In genomic region chr7:46832112-46832810, GRCm38 (mm10) we compare ENCODE assay signal across 19 mouse cellular contexts. TPM values are rescaled to one million over a fixed set of nuclear protein-coding genes. Genes with fewer than 3 reads are reported as not detected.
DNase-seq lines count a peak whose midpoint lies in the region; ATAC-seq and TF ChIP-seq lines count a peak whose summit lies in the region.
"Not testable (repeated sequence)": the region's sequence is repeated elsewhere in the genome, so short reads cannot be mapped to it uniquely, and the experiment has no call there.
"Had no signal": no experiment of that assay in that cellular context is flagged by ENCODE, and none has a peak within 500 bp of the region (broad histone marks: within the 10 kb centered on the region; RNA-seq: fewer than 3 reads in every experiment).

No protein-coding gene starts in this region.

- not testable (repeated sequence) for H3K27me3 ChIP-seq in MEL (ENCODE audit: control insufficient read depth in 1 of 2, insufficient read depth in 2 of 2, low read length in 2 of 2); heart, embryonic 10.5 days (ENCODE audit: insufficient read depth, poor library complexity, severe bottlenecking); intestine, postnatal 0 days (replicated peaks; ENCODE audit: control insufficient read depth, insufficient read depth, low read length); spleen, adult 2 months (ENCODE audit: control insufficient read depth, insufficient read depth, low read length)

- H3K9ac ChIP-seq in MEL (ENCODE audit: control insufficient read depth, low read depth, low read length, poor library complexity, severe bottlenecking): peak overlapping the region; percentile 38
- not testable (repeated sequence) for H3K9ac ChIP-seq in intestine, postnatal 0 days (ENCODE audit: low read depth, low read length)

- not testable (repeated sequence) for TF ChIP-seq RAD21 in MEL (IDR thresholded peaks at IDR 0.05; ENCODE audit: low read depth, low read length)

- not testable (repeated sequence) for TF ChIP-seq CTCF in MEL (IDR thresholded peaks at IDR 0.05 in 2 of 3, conservative IDR thresholded peaks at IDR 0.05 in 1 of 3; ENCODE audit: control insufficient read depth in 1 of 3, insufficient read depth in 1 of 3, low read depth in 2 of 3, low read length in 3 of 3, poor library complexity in 1 of 3, severe bottlenecking in 1 of 3); intestine, postnatal 0 days (IDR thresholded peaks at IDR 0.05; ENCODE audit: low read depth); spleen, adult 2 months (IDR thresholded peaks at IDR 0.05; ENCODE audit: extremely low read depth, insufficient read depth, insufficient read length, insufficient replicate concordance)

- WGBS in heart, embryonic 10.5 days: 85% methylated on average over 11 of the region's 11 CpGs
- WGBS in intestine, postnatal 0 days: 94% methylated on average over 11 of the region's 11 CpGs
- 96% methylated on average over 9 of the region's 11 CpGs for WGBS in macrophage (ENCODE audit: missing documents)
- 87% methylated on average over 11 of the region's 11 CpGs for WGBS in spleen, adult 2 months

- H3K4me3 ChIP-seq in MEL (ENCODE audit: control insufficient read depth in 1 of 2, insufficient read depth in 1 of 2, low read depth in 2 of 2, low read length in 2 of 2): peak overlapping the region in 1 of 2 experiments; percentile 43; a peak in 2 of 4 replicates
- not testable (repeated sequence) for H3K4me3 ChIP-seq in heart, embryonic 10.5 days; intestine, postnatal 0 days (ENCODE audit: low read depth, low read length); macrophage (ENCODE audit: inconsistent target); spleen, adult 2 months (ENCODE audit: extremely low read depth, insufficient read depth, insufficient read length)

- H3K79me2 ChIP-seq in MEL (ENCODE audit: control insufficient read depth, insufficient read depth, low read length, poor library complexity); macrophage (ENCODE audit: inconsistent target): not testable (repeated sequence)

- H3K9me3 ChIP-seq in MEL (replicated peaks; ENCODE audit: insufficient read depth, low read length); heart, embryonic 10.5 days; intestine, postnatal 0 days (ENCODE audit: control insufficient read depth): not testable (repeated sequence)

- not testable (repeated sequence) for ATAC-seq in intestine, postnatal 0 days

- H3K4me2 ChIP-seq in intestine, postnatal 0 days (replicated peaks; ENCODE audit: low read depth): not testable (repeated sequence)

- peaks cover 21 to 38% of the 10 kb centered on the region in 2 experiments for H3K4me1 ChIP-seq in MEL (ENCODE audit: control insufficient read depth in 1 of 2, insufficient read depth in 2 of 2, low read length in 2 of 2)
- peaks cover 69% of the 10 kb centered on the region for H3K4me1 ChIP-seq in heart, embryonic 10.5 days
- H3K4me1 ChIP-seq in intestine, postnatal 0 days (replicated peaks; ENCODE audit: control insufficient read depth, insufficient read depth, low read length): peaks cover 11% of the 10 kb centered on the region; the same call in 1 of the 2 replicates
- H3K4me1 ChIP-seq in spleen, adult 2 months (ENCODE audit: control insufficient read depth, insufficient read depth, insufficient read length): not testable (repeated sequence)

- TF ChIP-seq EP300 in MEL (IDR thresholded peaks at IDR 0.05; ENCODE audit: low read depth in 1 of 2, low read length in 2 of 2): 0 out of 4 replicates have a peak, but pooled peaks of 1 of the 2 experiments have one; percentile 6

- H3K27ac ChIP-seq in MEL (ENCODE audit: control insufficient read depth, low read depth, low read length) (peak overlapping the region; percentile 84), macrophage (peak overlapping the region; percentile 88)
- peak overlapping the region; percentile 74; the same call in 1 of the 2 replicates for H3K27ac ChIP-seq in heart, embryonic 10.5 days
- peak overlapping the region; percentile 28; the same call in 1 of the 2 replicates for H3K27ac ChIP-seq in intestine, postnatal 0 days (ENCODE audit: low read depth, low read length)
- peak overlapping the region; percentile 71 for H3K27ac ChIP-seq in spleen, adult 2 months (ENCODE audit: insufficient read depth, low read length)

- TF ChIP-seq POLR2A in MEL (IDR thresholded peaks at IDR 0.05; ENCODE audit: control insufficient read depth in 1 of 2, insufficient read depth in 1 of 2, low read depth in 1 of 2, low read length in 2 of 2, poor library complexity in 1 of 2); spleen, adult 2 months (IDR thresholded peaks at IDR 0.05; ENCODE audit: low read depth, low read length): not testable (repeated sequence)

- H3K36me3 ChIP-seq in MEL (ENCODE audit: control insufficient read depth in 1 of 2, insufficient read depth in 2 of 2, low read length in 2 of 2): peaks cover 0 to 20% of the 10 kb centered on the region in 2 experiments; a peak in 2 of 4 replicates
- not testable (repeated sequence) for H3K36me3 ChIP-seq in heart, embryonic 10.5 days; intestine, postnatal 0 days (ENCODE audit: control insufficient read depth, insufficient read depth); macrophage (ENCODE audit: inconsistent target); spleen, adult 2 months (ENCODE audit: control insufficient read depth, insufficient read depth, low read length)

- DNase-seq in MEL (ENCODE audit: low read depth, low spot score): peak; percentile 51
- not testable (repeated sequence) for DNase-seq in heart, embryonic 10.5 days (ENCODE audit: low spot score); spleen, adult 2 months (ENCODE audit: low read depth in 1 of 2, low spot score in 2 of 2)
- peak; percentile 31 for DNase-seq in thymus, postnatal 14 days

TF ChIP-seq in MEL, 35 proteins besides CTCF, POLR2A, EP300 and RAD21 (continues in another document):
- 0 out of 2 replicates have a peak, but pooled peaks have one; percentile 7 for TF ChIP-seq GATA1 (IDR thresholded peaks at IDR 0.05; ENCODE audit: low read depth, low read length)
- TF ChIP-seq SIN3A (IDR thresholded peaks at IDR 0.05; ENCODE audit: low read length): peak; percentile 23; the same call in 1 of the 2 replicates
- 0 out of 2 replicates have a peak, but pooled peaks have one; percentile 7 for TF ChIP-seq TCF12 (IDR thresholded peaks at IDR 0.05; ENCODE audit: low read depth, low read length)

RNA-seq across cellular contexts. Expression of gene Ldha, which starts 9.0 kb away (rescaled TPM):
- total RNA-seq in MEL (2012; rRNA removed): 1,212 and 1,976 TPM in 2 replicates
- polyA plus RNA-seq in MEL (2012; ENCODE audit: insufficient read depth in 1 of 2, insufficient read length in 2 of 2, low read depth in 1 of 2, low replicate concordance in 2 of 2, missing spikeins in 1 of 2) (1,000 to 10,000 TPM in 1 of 2 experiments, 100 to 1,000 TPM in 1; 613 to 2,637 TPM), macrophage (2018) (352 to 860 TPM (median 417 TPM) in 3 replicates)
- 4,161 and 4,393 TPM in 2 replicates for polyA plus RNA-seq in heart, embryonic 10.5 days (2016; fragmentation: Nextera tagmentation; extraction: Ambion mirVana)
- 1,258 and 1,338 TPM in 2 replicates for polyA plus RNA-seq in intestine, postnatal 0 days (2015; fragmentation: Nextera tagmentation; extraction: Ambion mirVana)
- total RNA-seq in macrophage (2018; cell fraction: chromatin; rRNA removed): 100 to 1,000 TPM in 4 of 26 experiments, 10 to 100 TPM in 22; 28.3 to 140 (median 69.6) TPM
- 100 to 1,000 TPM; 342 to 466 (median 395) TPM for total RNA-seq in macrophage (2018; cell fraction: cytosol; rRNA removed)
- 100 to 1,000 TPM in 25 of 26 experiments, 10 to 100 TPM in 1; 83.2 to 291 (median 163) TPM for total RNA-seq in macrophage (2018; cell fraction: nucleus; rRNA removed)
- 165 and 196 TPM in 2 replicates for polyA plus RNA-seq in spleen, adult 2 months (2012; rRNA removed)

RNA-seq across cellular contexts. Expression of gene Ldhc, which starts 28.7 kb away (rescaled TPM):
- total RNA-seq in MEL (2012; rRNA removed): not detected in 2 replicates
- polyA plus RNA-seq in MEL (2012; ENCODE audit: insufficient read depth in 1 of 2, insufficient read length in 2 of 2, low read depth in 1 of 2, low replicate concordance in 2 of 2, missing spikeins in 1 of 2) (not detected), macrophage (2018) (not detected in 3 replicates)
- 0.13 TPM in 1 of 2 replicates, not detected in the other for polyA plus RNA-seq in heart, embryonic 10.5 days (2016; fragmentation: Nextera tagmentation; extraction: Ambion mirVana)
- not detected in 2 replicates for polyA plus RNA-seq in intestine, postnatal 0 days (2015; fragmentation: Nextera tagmentation; extraction: Ambion mirVana)
- total RNA-seq in macrophage (2018; cell fraction: chromatin; rRNA removed): not detected
- total RNA-seq in macrophage (2018; cell fraction: cytosol; rRNA removed): not detected
- total RNA-seq in macrophage (2018; cell fraction: nucleus; rRNA removed): not detected
- 0.09 TPM in 1 of 2 replicates, not detected in the other for polyA plus RNA-seq in spleen, adult 2 months (2012; rRNA removed)
- total RNA-seq: adrenal gland, postnatal 10 days; adrenal gland, postnatal 4 days; CH12.LX; common myeloid progenitor, adult 5-6 weeks; gastrocnemius, adult 2 months; gastrocnemius, postnatal 25 days; heart, postnatal 14 days; hematopoietic stem cell, adult 5-6 weeks; hindbrain, postnatal 0 days had no signal
- polyA plus RNA-seq: embryonic facial prominence, embryonic 11.5 days; embryonic facial prominence, embryonic 15.5 days; forebrain, embryonic 14.5 days; heart, embryonic 14.5 days had no signal

RNA-seq across cellular contexts. Expression of gene Gtf2h1, which starts 36.4 kb away (rescaled TPM):
- 122 and 142 TPM in 2 replicates for total RNA-seq in MEL (2012; rRNA removed)
- 100 to 1,000 TPM in 1 of 2 experiments, not detected in 1; 105 TPM for polyA plus RNA-seq in MEL (2012; ENCODE audit: insufficient read depth in 1 of 2, insufficient read length in 2 of 2, low read depth in 1 of 2, low replicate concordance in 2 of 2, missing spikeins in 1 of 2)
- polyA plus RNA-seq in heart, embryonic 10.5 days (2016; fragmentation: Nextera tagmentation; extraction: Ambion mirVana): 40.6 and 45.1 TPM in 2 replicates
- 51.3 and 52.7 TPM in 2 replicates for polyA plus RNA-seq in intestine, postnatal 0 days (2015; fragmentation: Nextera tagmentation; extraction: Ambion mirVana)
- 10 to 100 TPM; 33.1 to 80.2 (median 55.2) TPM for total RNA-seq in macrophage (2018; cell fraction: chromatin; rRNA removed)
- 10 to 100 TPM; 42.8 to 68.4 (median 52.3) TPM for total RNA-seq in macrophage (2018; cell fraction: cytosol; rRNA removed)
- total RNA-seq in macrophage (2018; cell fraction: nucleus; rRNA removed): 10 to 100 TPM; 32.7 to 63.1 (median 45.6) TPM
- 41.4 to 101 TPM (median 42.4 TPM) in 3 replicates for polyA plus RNA-seq in macrophage (2018)
- 4.7 and 5.4 TPM in 2 replicates for polyA plus RNA-seq in spleen, adult 2 months (2012; rRNA removed)

RNA-seq across cellular contexts. Expression of gene Hps5, which starts 36.4 kb away (rescaled TPM):
- 15.5 and 19.3 TPM in 2 replicates for total RNA-seq in MEL (2012; rRNA removed)
- polyA plus RNA-seq in MEL (2012; ENCODE audit: insufficient read depth in 1 of 2, insufficient read length in 2 of 2, low read depth in 1 of 2, low replicate concordance in 2 of 2, missing spikeins in 1 of 2) (10 to 100 TPM in 1 of 2 experiments, not detected in 1; 20.2 TPM), macrophage (2018) (16.3 to 29.8 TPM (median 23.7 TPM) in 3 replicates)
- 13.9 and 14.5 TPM in 2 replicates for polyA plus RNA-seq in heart, embryonic 10.5 days (2016; fragmentation: Nextera tagmentation; extraction: Ambion mirVana)
- 13.9 and 14.7 TPM in 2 replicates for polyA plus RNA-seq in intestine, postnatal 0 days (2015; fragmentation: Nextera tagmentation; extraction: Ambion mirVana)
- 100 to 1,000 TPM in 12 of 26 experiments, 10 to 100 TPM in 14; 23.0 to 137 (median 96.7) TPM for total RNA-seq in macrophage (2018; cell fraction: chromatin; rRNA removed)
- total RNA-seq in macrophage (2018; cell fraction: cytosol; rRNA removed): 10 to 100 TPM; 15.7 to 33.8 (median 24.0) TPM
- total RNA-seq in macrophage (2018; cell fraction: nucleus; rRNA removed): 10 to 100 TPM; 23.1 to 91.3 (median 62.5) TPM
- polyA plus RNA-seq in spleen, adult 2 months (2012; rRNA removed): 16.6 and 20.3 TPM in 2 replicates

Comparison
In these comparisons a context has a peak if more than half of its experiments do, and no peak if none do; other contexts are left out.
1. H3K27ac ChIP-seq: peak in every context shown above with its lines; median percentile 88 in macrophage; 84 in MEL; 74 in heart, embryonic 10.5 days; 71 in spleen, adult 2 months; 28 in intestine, postnatal 0 days.